Mouse (Mus musculus) c-Kit-positive CD71-positive TER-119-positive erythroid progenitor cells, embryonic 14.5 days (primary cell): Measurements from ENCODE around the gene Cd70.
A peak's percentile ranks its signal among the peaks of the same experiment; 100 is the strongest.
"Not testable (repeated sequence)": the region's sequence is repeated elsewhere in the genome, so short reads cannot be mapped to it uniquely, and the experiment has no call there.

Source experiments
- DNase-seq: peaks from one replicate; pipeline ENCODE4 v3.0.0-alpha.2; 2013; ENCODE audit warnings: low spot score

The Cd70 gene

DNA sequence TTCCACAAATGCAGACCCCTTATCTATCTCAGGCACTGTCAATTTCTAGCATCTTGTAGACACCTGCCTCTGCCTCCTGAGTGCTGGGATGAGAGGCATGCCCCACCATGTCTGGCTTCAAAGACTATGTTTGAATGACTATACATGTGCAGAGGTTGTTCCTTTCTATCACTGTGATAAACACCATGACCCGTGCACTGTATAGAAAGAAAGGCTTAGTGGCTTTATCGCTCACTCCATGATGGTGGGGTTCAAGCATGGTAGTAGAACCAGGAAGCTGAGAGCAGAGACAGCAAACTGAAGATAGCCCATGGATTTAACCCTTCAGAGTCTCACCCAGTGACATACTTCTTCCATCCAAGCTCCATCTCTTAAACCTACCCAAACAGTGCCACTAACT is 14.9 kb downstream of the Cd70 start:
- DNase-seq, result no peak

DNA sequence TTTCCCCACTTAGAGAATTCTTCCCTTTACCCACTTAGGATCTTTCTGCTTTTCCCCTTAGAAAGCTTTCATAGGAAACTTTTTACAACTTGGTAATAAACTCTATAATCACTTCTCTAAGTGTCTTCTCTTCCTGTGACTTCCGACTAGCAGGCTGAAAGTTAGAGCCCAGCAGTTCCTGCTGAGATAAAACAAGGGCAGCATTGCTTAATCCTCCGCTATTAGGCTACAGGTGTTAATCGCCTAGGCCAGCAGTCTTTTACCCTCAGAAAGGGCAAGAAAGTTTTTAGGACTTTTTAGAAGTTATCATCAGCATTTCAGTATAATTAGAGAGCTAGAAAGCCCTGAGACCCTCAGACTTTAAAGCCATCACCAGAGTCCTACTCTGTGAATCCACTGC is 15.6 kb downstream of the Cd70 start:
- not testable (repeated sequence) for DNase-seq

DNA sequence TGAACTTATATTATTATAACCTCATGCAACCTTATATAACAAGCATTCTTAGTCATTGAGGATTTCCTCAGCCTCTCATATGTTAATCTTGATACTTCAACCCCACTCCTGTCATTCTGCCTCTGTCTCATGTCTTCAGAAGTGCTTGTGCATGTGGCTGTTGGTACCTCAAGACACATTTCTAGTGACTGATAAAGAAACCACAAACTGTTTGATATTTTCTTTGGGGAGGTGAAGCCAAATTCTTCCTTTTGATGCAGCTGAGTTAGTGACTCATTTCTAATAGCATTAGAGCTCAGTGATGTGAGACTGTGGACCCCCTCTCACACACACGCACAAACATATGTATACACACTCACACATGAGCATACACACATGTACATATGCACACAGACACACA is 17.8 kb downstream of the Cd70 start:
- DNase-seq, result no peak

DNA sequence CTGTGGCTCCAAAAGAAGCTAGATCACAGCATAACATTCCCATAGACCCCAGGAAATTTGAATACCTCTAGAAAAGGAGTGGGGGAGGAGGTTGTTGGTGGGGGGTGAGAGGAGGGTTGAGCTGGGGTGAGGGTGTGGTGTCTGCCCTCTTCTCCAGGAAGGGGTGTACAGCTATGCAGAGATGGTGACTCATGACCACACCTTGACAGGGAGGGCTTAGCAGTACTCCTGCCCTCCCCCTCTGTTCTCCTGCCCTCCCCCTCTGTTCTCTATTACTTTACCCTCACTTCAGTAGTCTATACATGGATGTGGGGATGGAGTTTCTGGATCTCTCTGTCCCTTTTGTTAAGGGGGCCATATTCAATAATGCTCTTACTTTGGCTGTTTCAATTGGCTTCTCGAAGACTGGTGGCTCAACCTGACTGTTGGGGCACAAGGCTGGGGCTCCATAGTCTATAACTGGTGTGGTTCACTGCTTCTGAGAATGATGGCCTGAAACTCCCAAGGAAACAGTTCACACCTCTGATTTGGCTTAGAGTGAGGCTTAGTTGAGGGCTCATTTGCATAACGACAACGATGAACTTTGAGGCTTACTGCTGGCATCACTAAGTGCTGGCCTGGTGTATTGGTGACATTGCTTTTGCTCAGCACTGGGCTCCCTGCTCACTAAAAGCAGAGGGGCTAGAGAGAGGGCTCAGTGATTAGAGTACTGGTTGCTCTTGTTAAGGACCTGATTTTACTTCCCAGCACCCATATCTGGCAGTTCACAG is 23.5 kb downstream of the Cd70 start:
- no peak for DNase-seq

- DNase-seq, result no peak
These were observed 24.8 kb downstream of the Cd70 start for GRCm38 (mm10) chr17:57124792-57125191.

DNA sequence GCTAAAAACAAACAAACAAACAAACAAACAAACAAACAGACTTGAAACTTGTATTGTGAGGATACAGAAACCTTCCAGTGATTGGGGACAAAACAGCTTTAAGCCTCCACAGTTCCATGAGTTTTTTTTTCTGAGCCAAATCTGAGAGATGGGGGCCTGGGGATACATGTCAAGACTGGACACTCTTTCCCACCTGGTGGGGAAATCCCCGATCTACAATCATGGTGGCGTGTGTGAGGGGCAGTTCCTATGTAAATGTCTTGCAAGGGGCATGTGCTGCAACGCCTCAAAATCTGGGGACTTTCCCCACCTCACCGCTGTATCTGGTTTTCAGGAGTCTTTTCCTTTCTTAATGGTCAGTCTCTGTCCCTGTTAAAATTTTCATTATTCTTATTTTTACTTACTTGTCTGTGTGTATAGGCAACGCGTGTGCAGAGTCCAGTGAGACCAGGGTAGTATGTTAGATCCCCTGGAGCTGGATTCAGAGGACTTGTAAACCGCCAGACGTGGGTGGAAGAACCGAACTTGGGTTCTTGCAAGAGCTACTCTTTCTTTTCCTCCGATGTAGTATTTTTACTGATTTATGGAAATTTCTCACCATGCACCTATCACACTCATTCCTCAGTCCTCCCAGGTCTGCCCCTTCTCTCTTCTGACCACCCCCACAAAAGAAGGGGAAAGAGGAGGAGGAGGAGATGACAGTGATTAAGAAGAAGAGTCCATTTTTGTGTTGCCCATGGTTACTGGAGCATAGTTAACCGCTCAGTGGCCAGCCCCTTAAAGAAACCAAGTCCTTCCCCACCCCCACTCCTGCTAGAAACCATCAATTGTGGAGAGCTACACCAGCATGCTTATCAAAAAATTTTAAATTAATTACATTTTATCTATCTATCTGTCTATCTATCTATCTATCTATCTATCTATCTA is 26.1 kb downstream of the Cd70 start:
- DNase-seq, result no peak

GRCm38 (mm10) chr17:57121856-57122255 is 27.7 kb downstream of the Cd70 start:
- no peak for DNase-seq

- DNase-seq, result peak; percentile 60
These were observed 30.8 kb downstream of the Cd70 start for GRCm38 (mm10) chr17:57118524-57119349.

- DNase-seq, result no peak
These were observed 32.8 kb downstream of the Cd70 start for GRCm38 (mm10) chr17:57116801-57117200.

DNA sequence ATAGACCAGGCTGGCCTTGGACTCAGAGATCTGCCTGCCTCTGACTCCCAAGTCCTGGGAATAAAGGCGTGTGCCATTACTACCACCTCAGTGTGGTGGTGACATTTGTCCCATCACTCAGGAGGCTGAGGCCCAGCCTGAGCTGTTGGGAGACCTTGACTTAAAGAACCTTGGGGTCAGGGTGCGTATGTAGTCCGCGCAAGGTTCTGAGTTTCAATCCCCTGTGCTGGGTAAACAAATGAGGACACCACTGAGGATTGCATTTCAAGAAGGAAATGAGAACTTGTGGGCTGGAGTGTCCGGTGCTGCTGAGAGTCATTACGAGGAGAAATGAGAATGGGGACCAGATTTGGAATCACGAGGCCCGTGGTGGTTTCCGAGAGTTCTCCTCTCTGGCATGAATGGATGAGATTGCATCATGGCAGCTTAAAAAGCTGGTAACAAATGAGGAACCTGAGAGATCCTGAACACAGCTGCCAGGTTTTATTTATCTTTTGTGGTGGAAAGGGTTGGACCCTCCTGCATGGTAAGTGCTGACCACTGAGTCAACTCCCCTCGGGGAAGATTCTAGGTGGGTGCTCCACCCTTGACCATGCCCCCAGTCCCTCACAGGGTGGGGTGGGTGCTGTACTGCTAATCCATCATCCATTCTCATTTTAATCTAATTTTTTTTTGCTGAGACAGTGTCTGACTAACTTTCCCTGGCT is 36.7 kb downstream of the Cd70 start:
- DNase-seq, result no peak

GRCm38 (mm10) chr17:57110005-57110404 is 39.6 kb downstream of the Cd70 start:
- no peak for DNase-seq

DNA sequence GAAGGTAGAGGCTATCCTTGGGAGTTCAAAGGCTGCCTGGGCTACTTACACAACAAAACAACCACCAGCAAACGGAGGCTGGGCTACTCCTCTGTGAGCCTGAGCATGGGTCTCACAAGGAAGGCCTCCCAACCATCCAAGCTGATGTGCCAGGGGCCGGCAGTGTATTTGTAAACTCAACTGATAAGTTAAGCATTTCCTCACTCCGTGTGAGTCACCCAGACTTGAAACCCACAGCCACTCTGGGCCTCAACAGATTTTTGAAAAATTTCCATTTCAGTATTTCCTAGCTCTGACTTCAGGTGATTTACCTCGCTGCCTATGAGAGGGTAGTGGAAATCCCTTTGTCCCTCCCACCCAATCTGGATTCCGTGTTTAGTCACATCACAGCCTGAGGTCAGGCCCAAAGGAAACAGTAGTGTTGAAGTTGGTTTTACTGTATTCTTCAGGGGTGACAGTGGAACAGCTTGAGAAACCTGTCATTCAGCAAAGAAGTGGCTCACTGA is 40.9 kb downstream of the Cd70 start:
- DNase-seq, result no peak

GRCm38 (mm10) chr17:57108040-57108665 is 41.4 kb downstream of the Cd70 start:
- no peak for DNase-seq

- no peak for DNase-seq
These were observed 42.5 kb downstream of the Cd70 start for GRCm38 (mm10) chr17:57107064-57107463.

DNA sequence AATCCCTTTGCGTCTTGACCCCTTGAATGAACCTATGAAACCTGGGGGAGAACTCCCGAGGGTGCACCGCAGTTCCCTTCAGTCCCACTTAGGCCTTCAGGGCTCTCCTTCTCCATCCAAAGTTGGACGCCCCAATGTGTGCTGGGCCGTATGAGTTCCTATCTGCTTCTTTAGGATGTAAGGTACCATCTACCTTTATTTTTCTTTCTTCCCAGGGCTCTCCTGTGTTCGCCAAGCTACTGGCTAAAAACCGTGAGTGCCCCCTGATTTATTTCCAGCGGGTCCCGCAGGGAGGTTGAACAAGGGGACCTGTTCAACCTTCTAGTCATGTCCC is 43.6 kb downstream of the Cd70 start:
- no peak for DNase-seq

DNA sequence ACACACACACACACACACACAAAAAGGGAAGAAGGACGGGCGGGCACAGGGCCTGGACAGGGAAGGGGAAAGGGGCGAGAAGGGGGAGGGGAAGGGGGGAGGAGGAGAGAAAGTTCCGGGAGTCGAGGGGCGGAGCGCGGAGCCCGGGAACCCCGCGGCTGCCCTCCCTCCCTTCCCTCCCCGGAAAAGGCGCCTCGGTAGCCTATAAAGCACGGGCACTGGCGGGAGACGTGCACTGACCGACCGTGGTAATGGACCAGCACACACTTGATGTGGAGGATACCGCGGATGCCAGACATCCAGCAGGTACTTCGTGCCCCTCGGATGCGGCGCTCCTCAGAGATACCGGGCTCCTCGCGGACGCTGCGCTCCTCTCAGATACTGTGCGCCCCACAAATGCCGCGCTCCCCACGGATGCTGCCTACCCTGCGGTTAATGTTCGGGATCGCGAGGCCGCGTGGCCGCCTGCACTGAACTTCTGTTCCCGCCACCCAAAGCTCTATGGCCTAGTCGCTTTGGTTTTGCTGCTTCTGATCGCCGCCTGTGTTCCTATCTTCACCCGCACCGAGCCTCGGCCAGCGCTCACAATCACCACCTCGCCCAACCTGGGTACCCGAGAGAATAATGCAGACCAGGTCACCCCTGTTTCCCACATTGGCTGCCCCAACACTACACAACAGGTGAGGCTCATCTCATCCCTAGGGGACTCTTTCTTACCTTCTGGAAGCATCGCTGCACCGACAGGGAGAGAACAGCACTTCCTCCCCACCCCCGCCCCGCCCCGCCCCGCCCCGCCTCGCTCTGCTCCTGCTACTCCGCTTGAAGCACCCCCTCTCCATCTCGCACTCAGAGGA is 44.2 kb downstream of the Cd70 start, which contains the start of gene Tnfsf9:
Gene Tnfsf9 (plus strand): TSS at position 145 of the 854 bp plus-strand sequence.
- DNase-seq, result no peak

DNA sequence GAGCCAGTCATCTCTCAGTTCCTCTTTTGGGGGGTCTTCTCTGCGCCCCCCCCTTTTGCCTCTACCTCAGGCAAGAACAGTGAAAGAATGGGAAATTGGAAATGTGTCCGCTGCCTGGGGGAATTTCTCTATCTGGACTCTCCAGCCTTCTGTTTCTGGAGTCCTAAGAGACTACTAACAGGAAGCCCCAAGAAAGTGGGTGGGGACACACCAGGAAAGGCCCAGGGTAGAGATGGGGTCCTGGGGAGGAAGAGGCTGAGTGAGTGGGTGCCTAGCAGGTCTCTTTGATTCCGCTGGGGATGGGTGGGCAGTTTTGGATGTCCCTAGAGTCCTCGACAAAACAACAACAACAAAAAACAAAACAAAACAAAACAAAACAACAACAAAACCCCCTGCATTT is 45.1 kb downstream of the Cd70 start:
- no peak for DNase-seq

- no peak for DNase-seq
These were observed 47.3 kb downstream of the Cd70 start for GRCm38 (mm10) chr17:57102276-57102675.

- peak; percentile 53 for DNase-seq
These were observed 49.8 kb downstream of the Cd70 start for GRCm38 (mm10) chr17:57099629-57100325.
